Mouse (Mus musculus) bone marrow, adult 2 months (tissue): Measurements from ENCODE around the gene Fkbpl.

Source experiments
- CTCF ChIP-seq: fragments of 200-500 bp; IDR thresholded peaks from 2 replicates; pipeline ENCODE4 v1.5.1; 2011; ENCODE audit warnings: low read length, control low read depth; ENCODE audit not compliant: control insufficient read depth, insufficient read depth
- POLR2A ChIP-seq: fragments of 200-500 bp; IDR thresholded peaks from 2 replicates; pipeline ENCODE4 v1.6.1; 2011; ENCODE audit warnings: low read depth, mild to moderate bottlenecking, control low read depth, low read length, borderline replicate concordance; ENCODE audit not compliant: control insufficient read depth

GRCm38 (mm10) chr17:34683179-34683578, 38.6 kb downstream of the Fkbpl start:
- no peak for TF ChIP-seq CTCF
- TF ChIP-seq POLR2A = no peak
